Mouse (Mus musculus): ENCODE results near the gene Syngr1.

The Syngr1 gene

DNA sequence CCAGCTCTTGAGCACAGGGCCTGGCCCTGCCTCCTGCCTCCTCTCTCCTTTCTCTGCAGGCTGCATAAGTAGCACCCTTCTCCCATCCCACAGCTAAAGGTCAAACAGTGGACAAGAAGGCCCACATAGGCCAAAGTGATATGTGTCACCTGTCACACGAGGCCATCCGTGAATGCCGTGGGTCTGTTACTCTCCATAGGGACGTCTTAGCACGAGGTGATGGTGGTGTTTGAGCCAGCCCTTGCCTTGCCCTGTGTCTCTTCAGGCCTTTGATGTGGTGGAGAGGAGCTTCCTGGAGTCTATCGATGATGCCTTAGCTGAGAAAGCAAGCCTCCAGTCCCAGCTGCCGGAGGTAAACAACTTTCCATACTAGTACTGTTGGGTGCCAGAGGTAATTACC is 58.4 kb downstream of the Syngr1 start:
- no peak for DNase-seq

GRCm38 (mm10) chr15:80152663-80153062 is 61.5 kb downstream of the Syngr1 start:
- DNase-seq, result peak; percentile 50 to 76

DNA sequence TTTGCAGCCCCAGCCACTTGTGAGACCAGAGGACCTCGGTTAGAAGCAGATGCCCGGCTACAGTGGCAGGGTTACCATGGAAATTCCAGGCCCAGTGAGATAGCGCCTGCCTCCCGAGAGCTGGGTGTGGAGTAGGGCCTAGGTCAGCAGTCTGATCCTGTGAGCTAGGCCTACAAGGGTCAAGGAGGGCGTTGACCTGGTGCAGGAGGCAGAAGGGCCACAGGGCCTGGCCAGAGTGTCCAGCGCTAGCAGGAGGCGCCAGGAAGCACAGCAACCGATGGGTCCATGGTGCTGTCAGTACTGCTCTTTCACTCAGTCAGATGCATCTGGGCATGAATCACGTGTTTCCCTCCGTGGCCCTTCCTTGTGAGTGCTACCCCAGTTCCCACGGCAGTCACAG is 62.6 kb downstream of the Syngr1 start:
- DNase-seq, result no peak

- no peak for DNase-seq
Measured at GRCm38 (mm10) chr15:80155707-80156106, 64.6 kb downstream of the Syngr1 start.

DNA sequence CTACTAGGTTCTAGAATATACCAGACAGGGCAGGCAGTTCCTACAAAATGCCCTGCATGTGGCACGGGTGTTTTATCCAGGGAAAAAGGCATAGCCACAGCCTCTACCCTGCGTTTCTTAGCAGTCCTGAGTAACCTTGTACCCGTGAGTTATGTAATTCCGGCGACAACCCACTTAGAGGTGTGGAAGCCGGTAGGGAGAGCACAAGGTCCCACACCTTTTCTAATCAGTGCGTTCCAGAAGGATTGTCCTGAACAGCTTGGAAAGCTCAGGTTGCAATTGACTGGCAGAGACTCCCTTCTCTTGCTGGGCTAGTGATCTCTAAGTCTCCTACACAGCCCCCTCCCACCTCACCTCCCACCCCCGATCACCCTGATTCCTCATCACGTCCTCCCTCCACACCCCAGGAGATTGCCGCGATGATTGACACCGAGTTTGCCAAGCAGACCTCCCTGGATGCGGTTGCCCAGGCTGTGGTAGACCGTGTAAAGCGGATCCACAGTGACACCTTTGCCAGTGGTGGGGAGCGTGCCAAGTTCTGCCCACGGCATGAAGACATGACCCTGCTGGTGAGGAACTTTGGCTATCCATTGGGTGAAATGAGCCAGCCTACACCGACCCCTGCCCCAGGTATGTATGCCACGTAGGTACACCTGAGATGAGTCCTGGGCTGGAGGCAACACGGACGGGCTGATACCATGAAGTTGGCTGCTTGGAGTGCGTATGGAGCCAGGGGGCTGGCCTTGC is 66.2 kb downstream of the Syngr1 start:
- peak in 1 of 2 experiments; percentile 54 for DNase-seq

DNA sequence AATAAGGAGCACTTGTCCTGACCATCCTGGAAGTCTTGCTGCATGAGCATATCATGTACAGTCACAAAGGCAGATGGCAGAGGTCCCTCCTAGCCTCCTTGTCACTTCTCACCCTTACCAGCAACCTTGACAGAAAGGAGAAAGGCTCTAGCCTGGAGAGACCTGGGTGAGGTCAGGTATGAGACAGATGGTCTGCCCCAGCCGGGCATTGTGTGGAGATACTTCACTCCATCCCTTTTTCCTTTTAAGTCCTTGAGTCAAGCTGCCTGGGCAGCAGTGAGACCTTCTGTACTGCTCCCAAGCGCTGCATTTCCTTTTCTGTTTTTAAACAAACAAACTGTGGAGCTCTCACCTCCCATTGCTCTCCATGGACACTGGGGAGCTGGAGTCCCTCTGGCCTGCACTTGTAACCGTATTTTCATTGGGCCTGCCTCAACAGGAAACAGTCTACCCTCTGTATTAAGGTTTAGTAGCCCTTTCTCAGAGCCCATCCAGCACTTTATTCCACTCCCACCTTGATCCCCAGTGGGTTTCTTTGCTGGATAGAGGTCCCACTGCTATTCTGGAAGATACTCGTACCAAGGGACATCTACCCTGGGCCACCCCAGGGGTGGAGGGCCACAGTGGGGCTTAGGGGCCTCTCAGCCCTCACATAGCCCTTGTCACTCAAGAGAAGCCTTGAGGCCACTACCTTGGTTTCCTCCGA is 67.0 kb downstream of the Syngr1 start:
- no peak for DNase-seq

DNA sequence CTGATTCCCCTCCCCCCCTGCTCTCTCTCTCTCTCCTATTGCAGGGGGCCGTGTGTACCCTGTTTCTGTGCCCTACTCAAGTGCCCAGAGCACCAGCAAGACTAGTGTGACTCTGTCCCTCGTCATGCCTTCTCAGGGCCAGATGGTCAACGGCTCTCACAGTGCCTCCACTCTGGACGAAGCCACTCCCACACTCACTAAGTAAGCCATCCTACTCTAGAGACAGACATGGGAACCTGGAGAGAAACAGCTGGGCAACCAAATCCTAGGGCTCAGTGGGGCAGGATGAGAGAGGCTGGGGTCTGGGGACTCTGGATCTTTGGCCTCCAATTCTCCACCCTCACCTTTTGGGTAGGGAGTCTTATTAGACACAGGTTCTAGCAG is 67.6 kb downstream of the Syngr1 start:
- no peak for DNase-seq

DNA sequence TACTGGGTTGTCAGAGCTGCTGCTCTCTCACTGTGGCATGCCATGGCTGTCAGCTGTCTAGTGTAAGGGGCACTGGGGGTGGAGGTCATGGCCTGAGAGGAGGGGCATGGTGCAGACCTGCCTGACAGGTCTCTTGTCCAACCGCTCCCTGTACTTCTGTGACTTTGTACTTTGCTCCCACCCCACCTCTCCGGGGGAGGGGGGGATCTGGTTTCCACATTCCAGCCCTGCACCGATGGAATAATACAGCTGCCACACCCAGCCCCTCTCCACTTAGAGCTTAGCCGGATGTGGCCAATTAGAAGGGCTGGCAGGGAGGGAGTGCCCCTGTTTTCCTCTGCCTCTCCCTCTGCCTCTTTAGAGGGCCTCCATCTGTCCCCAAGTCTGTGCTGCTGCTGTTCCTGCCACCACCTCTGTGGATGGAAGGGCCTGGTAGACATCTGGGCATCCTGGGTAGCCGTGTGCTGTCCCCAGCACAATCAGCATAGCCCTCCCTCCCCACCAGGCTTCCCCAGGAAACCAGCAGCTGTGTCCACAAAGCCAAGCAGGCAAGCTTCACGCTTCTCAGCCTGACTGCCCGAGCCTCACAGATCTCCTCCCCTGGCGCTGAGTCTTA is 68.3 kb downstream of the Syngr1 start:
- peak; percentile 84 to 92 for DNase-seq

DNA sequence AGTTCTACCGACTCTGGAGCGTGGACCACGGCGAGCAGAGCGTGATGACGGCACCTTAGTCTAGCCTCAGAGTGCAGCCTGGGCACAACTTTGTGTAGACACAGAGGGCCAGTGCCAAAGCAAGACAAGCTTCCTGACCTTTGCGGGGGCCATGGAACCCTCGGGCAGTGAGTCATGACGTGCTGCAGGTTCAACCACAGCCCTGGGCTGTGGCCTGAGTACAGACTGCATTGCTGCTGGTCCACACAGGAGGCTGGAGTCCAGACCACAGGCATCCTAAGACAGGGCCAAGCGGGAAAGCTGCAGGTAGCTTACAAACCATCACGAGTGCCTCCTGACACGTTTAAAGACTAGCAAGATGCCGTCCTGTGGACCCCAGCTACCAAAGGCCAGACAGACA is 69.1 kb downstream of the Syngr1 start:
- peak; percentile 23 to 32 for DNase-seq

GRCm38 (mm10) chr15:80160726-80161125 is 69.6 kb downstream of the Syngr1 start:
- no peak for DNase-seq

DNA sequence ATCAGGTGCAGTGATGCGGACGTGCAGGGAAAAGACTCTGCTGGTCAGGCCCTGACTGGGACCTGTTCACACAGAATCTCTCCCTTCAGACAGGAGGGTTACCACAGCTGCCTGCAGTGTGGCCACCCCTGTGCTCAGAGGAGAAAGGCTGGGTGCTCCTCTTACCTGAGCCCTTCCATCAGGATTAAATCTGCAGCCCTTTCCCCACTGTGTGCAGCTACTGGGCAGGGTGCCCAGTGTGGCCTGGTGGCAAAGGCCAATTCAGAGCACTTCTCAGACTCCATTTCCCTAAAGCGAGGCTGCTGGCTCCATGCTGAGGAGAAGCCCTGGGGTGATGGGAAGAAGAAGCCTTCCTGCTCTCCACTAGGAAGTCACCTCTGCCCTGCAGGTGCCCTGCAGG is 70.1 kb downstream of the Syngr1 start:
- no peak for DNase-seq

DNA sequence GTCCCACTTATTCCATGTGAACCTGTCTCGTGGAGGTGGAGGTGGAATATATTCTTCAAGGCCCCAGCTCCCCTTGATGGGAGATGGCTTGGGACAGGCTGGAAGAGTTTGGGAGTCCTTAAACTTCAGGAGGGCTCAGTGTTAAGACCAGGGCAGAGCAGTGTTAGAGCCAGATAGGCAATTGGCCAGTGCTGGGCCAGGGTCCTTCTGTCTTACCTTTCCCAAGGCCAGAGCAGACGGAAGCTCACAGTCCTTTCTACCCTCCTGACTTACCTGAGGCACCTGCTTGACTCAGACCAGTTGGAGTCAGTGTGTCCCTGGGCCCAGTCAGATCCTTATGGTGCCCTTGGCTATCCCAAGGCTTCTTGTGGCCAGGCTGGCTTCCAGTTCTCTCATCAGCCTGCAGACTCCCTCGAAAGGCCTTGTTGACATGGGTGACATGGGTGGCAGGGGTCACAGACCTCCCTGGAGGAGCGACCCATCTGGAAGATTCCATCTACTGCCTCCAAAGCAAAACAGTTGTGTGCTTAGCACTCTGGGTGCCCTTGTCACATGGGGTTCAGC is 71.3 kb downstream of the Syngr1 start:
- DNase-seq, result no peak

DNA sequence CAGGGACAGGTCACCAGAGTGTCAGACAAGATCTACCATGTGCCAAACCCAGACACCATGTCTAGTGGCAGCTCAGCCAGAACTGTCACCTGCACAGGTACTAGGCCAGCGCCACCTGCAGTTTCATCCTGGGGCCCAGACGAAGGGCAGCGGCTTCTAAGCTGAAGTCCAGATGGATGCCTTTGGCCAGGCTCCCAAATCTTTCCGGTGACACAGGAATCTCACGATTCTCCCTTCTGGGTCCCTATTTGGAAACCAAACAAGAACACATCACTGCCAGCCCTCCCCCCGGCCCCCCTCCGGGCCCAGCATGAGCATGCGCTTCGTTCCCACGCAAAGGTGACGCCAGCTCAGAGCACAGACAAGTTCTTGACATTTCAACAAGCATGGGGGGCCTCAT is 72.1 kb downstream of the Syngr1 start:
- DNase-seq, result peak in 1 of 2 experiments; percentile 33

- no peak for DNase-seq
Measured at GRCm38 (mm10) chr15:80163716-80164115, 72.6 kb downstream of the Syngr1 start.

DNA sequence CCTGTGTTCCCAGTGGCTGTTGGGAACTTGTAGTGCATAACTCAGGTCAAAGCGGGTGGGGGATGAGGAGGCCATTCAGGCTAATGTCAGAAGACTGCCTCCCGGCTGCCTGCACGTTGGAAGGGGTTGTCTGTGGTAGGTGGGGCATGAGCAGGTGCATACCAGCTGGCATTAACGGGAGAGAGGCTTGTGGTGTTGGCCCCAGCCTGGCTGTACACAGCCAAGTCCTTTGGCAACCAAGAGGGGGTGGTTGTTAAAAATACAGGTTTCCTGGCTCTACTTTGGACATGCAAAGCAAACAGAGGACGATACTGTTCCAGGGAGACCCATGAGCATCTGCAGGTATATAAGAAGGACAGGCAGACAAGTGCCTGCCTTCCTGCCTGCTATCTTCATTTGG is 74.3 kb downstream of the Syngr1 start:
- DNase-seq, result peak; percentile 27 to 51

Measured in lung, adult 18-20 months (tissue).